Mouse (Mus musculus): ENCODE results near the gene Ccdc137.
"Not testable (repeated sequence)": the region's sequence is repeated elsewhere in the genome, so short reads cannot be mapped to it uniquely, and the experiment has no call there.

The Ccdc137 gene

DNA sequence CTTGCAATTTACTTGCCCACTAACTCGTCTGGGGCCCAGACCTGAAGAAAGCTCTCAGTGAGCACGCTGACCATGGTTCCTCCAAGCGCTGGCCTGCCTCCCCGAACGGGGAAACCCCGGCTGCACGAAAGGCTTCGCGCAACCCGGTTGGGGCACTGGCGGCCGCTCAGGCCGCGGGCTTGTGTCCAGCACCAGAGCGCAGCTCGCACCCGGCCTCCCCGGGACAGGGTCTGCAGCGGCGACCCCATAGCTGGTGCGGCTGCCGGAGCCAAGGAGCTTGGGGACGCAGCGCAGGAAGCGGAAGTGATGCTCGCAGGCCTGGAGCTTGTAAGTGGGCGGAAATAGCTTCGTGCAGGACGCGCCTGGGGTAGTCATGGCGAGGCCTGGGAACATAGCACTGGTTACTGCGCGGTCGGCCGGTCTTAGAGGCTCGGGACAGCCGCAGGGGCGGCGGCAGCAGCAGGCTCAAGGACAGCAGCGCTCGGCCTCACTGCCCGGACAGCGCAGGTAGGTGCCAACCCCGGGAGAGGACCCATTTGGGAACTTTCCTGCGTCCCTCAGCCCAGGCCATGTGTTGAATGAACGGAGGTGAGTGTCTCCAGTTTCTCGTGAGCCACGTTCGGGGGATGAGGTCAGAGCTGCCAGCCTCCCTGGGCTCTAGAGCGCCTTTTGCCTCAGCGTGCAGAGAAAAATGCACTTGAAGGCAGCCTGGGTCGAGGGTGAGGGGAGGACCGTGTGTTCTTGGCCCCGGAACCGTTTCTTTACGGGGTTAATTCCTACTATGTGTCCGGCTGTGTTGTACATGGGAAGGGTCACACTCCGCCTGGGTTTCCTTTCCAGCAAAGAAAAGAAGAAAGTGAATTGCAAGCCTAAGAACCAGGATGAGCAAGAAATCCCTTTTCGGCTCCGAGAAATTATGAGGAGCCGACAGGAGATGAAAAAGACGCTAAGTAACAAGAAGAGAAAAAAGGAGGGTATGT, at the start of gene Ccdc137, which contains the start of gene Oxld1:
Gene Ccdc137, plus strand, starts transcription at position 344 of the 980 bp plus-strand sequence.
Gene Oxld1, minus strand, starts transcription at position 297 of the 980 bp plus-strand sequence.
- peak; percentile 92 for DNase-seq (ENCODE audit: low spot score)

DNA sequence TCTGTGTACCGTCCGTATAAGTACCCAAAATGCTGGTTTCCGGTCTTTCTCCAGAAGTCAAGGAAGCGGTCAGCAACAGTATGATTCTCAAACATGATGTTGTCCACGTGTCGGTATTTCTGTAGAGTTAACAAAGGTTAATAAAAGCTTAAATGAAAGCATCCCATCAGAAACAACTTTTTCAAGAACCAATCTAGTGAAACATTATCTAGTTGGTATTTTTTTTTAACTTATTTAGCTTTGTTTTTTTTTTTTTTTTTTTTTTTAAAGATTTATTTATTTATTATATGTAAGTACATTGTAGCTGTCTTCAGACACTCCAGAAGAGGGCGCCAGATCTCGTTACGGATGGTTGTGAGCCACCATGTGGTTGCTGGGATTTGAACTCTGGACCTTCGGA, 44.3 kb upstream of the Ccdc137 start:
- DNase-seq (ENCODE audit: low spot score): not testable (repeated sequence)

DNA sequence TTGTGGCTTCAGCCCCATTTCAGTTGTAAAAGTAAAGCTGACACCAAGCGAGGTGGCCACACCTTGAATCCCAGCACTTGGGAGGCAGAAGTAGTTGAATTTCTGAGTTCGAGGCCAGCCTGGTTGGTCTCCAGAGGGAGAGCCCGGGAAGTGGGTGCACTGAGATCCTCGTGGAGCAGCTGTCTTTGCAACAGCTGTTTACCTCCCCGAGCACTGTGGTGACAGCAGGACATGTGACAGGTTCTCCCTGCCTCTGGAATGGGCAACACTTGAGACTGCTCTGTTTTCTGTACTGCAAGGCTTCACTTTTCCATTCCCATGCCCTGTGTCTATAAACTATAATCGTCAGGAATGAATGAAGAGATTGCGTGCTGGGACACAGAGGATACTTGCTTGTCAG, 40.1 kb upstream of the Ccdc137 start:
- DNase-seq (ENCODE audit: low spot score): no peak

DNA sequence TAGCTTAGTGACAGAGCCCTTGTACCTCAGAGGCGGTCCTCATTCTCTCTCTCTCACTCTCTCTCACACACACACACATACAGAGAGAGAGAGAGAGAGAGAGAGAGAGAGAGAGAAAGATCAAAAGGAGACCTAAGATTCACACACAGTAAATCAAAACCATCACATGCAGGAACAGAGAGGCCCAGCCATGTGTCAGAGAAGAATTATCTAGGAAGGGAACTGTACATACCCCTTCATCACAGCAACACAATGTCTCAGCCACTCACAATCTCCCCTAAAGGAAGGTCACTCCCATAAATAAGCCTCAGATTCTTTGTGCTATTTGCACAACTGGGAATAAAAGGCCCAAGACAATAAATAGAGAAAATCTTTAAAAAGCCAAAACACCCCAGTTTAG, 39.3 kb upstream of the Ccdc137 start:
- DNase-seq (ENCODE audit: low spot score): no peak

DNA sequence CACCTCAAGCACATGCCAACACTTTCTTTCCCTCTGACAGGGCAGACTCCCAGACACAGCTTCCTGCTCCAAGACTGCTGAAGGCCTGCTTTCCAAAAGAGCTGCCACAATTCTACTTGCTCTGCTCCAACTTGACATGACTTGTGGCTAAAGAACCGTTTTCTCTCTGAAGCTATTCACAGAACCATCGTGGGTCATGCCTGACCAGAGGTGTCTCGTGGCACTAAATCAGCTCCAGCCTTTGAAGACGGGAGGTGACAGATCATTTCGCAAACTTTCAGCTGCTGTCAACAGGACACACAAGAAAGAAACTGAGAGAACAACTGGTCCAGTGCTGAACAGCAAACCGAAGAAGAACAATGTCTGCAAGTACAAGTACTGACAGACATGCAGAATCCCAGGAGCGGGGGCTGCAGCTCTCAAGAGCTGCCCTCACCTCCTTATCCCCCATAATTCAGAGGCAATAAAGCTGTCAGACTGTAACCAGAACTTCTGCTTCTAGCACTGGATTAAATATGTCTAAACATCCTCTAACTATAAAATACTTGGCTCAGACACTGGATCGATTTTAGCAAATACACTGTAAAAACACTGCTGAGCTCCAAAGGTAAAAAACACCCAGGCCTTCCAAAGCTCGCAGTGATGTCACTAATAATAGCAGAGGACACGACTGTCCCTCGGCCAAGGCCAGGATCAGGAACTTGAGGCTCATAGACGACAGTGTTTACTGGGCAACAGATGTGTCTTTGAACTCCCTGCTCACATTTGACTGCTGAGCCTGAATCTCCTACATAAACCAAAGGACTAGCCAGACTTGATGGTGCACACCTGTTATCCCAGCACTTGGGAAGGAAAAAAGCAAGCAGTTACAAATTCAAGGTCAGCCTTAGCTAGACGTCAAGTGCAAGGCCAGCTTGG, 35.0 kb upstream of the Ccdc137 start:
- no peak for DNase-seq (ENCODE audit: low spot score)

DNA sequence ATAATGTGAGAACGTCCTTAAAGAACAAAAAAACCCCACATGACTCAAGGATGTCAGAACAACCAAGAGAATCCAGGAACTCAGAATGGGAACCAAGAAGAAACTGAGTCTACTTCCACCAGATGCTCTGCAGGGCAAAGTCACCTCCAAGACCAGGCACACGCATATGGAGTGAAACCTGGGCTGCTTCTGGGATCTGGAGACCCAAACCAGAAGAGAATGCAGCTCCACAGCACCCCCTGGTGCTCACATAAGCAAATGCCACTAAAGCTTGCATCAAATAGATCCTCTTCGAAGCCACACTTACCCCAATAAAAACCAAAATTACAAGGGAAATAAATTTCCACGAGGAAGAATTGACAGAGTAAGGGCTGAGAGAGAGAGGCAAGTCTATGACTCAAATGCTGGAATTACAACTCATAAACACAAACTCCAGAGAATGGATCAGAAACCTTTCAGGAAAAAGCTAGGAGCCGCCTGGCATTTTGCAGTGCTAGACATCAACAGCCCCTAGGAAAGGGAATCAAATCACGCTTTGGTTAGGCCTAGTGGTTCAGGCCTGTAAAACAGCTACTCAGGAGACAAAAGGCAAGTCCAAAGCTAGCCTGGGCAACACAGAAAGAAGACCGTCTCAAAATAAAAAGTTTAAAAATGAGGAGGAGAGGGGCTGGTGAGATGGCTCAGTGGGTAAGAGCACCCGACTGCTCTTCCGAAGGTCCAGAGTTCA, 34.2 kb upstream of the Ccdc137 start:
- DNase-seq (ENCODE audit: low spot score): peak; percentile 83

DNA sequence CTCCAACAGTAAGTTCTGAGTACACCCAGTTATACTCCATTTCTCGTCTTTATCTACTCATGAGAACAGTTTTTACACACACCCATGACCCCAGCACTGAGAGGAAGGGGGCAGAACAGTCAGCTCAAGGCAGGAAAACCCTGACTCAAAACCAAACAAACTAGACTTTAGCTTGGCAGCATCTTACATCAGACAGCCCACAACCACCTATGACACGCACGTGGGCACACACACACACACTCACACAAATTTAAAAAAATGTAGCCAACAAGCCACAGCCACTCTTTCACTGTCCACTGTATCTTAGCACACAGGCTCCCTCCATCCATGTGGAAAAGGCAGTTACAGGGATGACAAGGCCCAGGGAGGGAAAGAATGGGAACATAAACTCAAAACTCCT, 31.2 kb upstream of the Ccdc137 start:
- DNase-seq (ENCODE audit: low spot score): no peak

DNA sequence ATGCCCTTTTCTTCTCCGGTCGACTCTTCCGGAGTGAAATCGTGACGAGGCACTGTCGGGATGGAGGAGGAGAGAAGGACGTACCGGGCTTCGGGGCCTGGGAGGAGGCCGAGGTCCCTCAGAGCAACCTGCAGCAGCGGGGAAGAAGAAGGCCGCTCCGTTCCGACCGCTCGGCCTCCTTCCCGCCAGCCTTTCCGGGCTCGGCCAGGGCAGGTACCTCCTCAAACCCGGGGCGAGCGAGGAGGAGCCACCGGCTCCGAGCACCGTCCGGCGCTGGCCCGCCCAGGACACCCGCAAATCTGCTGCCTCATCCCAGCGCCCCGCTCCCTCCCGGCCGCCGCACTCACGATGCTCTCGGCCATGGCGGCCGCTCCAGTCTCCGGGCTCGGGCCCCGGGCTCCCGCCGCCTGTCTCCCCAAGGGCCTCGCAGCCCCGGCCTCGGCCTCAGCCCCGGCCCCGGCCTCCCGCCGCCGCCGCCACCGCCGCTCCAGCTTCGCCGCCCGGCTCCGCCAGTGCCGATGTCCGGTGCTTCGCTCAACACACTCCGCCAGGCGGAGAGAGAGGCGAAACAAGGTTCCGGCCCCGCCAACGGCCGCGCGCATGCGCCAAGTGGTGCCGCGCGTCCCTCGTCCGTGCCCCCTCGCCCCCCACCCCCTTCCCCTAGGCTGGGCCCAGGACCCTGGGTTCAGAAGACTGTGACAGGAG, 20.6 kb upstream of the Ccdc137 start, which contains the start of gene Nploc4:
Gene Nploc4, minus strand, starts transcription at position 557 of the 705 bp plus-strand sequence.
- peak; percentile 93 for DNase-seq (ENCODE audit: low spot score)

DNA sequence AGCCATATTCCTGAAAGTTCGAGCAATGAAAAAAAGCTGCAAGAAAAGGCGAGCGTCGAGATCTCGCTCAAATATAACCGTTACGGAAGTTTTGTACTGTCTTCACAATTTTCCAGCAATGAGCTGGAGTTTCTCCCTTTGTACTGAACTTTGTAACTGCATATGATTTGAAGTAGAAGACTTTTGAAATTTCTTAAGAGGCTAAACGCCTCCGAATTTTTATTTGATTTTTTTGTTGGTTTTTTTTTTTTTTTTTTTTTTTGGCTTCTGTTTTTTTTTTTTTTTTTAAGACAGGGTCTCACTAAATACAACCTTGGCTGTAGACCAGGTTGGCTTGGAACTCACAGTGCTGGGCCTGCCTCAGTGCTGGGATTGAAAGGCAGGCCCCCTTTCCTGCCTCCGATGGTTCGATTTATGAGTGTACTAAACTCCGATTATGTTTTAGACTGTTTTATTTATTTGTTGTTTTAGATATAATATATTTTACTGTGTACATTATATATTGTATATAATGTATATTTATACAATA, 20.0 kb upstream of the Ccdc137 start:
- no peak for DNase-seq (ENCODE audit: low spot score)

DNA sequence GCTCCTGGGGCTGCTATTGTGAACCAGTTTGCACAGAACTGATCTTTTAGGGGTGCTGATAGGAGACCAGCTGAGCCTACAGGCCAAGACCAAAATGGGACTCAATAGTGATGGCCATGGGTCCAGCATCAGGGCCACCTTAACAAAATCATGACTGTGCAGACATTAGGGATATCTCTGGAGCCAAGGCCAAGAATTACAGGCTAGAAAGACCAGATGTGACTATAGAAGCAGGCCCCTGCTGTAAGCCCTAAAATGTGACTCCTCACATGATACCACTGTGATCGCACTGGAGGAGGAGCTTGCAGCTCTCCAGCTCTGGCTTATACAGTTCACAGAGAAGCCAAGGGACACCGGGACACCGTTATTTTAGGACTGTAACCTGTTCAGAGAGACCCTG, 15.6 kb upstream of the Ccdc137 start, which contains the start of gene Tspan10:
Gene Tspan10, plus strand, starts transcription at position 301 of the 400 bp plus-strand sequence.
- no peak for DNase-seq (ENCODE audit: low spot score)

DNA sequence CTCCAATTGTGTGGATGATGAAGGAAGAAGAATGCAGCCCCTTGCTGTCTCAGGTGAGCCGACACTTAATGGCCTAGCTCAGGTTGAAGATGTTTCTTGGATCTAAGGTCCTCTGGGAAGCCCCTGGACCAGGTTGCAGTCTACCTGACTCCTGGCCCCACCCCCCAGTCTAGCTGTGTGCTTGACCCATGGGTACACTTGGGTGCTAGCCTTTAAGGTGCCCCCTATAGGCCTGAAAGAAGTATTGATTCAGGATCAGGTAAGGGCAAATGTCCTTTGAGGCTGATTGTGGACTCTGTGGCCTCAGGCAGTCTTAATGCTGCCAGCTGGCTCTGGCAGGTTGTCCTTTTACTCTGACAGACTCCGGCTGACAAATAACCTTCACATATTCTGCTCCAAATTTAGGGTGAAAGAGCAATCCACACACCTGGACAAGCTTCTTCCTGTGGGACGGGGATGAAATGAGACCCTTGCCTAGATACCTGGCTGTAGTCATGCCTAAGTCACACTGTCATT, 15.1 kb upstream of the Ccdc137 start:
- DNase-seq (ENCODE audit: low spot score): no peak

DNA sequence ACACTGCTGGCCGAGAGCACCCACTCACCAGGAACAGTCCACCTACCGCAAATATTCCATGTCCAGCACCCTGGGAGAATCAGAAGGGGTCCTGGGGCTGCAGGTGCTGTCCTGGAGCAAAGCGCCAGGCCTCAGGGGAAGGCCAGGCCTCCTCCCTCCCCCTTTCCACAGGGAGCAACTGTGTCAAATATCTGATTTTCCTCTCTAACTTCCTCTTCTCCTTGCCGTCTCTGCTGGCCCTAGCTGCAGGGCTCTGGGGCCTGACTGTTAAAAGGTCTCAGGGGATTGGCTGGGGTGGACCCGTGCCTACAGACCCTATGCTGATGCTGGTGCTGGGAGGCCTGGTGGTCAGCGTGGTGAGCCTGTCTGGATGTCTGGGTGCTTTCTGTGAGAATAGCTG, 13.8 kb upstream of the Ccdc137 start:
- DNase-seq (ENCODE audit: low spot score): no peak

DNA sequence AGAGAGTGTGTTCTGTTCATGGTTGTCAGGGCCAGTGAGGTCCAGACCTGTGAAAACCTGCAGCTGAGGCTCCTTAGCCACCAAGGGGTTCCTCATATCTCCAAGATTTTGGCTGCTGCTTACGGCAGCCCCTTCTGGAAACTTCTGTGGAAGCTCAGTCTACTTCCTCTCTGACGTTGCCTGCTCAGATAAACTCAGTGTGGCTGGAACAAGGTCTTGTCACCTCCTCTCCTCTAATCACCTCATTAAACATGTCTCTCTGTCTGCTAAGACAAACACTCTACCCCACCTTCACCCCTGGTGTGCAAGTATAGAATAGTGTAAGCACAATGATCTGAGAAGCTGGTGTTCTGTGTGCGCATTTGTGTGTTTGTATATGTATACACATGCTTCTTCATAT, 12.4 kb upstream of the Ccdc137 start:
- DNase-seq (ENCODE audit: low spot score): no peak

DNA sequence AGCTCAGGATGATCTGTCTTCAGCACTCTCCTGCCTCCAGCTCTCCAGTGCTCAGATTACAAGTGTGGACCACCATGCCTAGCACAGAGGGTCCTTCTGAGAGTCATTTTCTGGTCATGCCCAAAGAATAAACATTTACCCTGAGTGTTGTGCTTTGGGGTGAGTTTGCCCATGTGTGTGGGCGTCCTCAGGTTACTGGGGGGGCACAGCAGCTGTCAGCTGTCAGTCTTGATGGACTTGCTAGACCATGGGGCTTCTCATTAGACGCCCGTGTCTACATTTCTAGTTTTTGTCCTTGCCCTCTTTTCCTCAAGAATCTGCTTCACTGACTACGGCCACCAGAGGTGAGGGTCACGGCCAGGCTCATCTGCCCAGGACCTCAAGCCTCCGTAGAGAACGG, 10.7 kb upstream of the Ccdc137 start:
- DNase-seq (ENCODE audit: low spot score): no peak

DNA sequence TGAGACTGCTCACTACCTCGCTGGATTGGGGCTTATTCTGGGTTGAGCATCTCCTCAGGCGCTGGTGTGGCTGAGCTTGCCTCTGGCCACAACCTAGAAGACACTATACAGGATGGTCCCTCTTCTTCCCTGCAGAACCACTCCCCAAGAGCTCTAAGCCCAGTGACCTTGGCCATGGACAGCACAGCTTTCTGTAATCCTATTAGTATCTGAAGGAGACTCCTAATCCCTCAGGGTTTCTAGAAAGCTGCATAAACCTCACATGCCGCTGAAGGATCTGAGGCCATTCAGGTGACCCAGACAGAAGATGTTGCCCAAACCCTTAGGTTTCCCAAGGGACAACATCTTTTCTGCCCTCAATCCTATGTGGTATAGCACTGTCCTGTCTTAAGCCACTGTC, 5.7 kb upstream of the Ccdc137 start:
- no peak for DNase-seq (ENCODE audit: low spot score)

DNA sequence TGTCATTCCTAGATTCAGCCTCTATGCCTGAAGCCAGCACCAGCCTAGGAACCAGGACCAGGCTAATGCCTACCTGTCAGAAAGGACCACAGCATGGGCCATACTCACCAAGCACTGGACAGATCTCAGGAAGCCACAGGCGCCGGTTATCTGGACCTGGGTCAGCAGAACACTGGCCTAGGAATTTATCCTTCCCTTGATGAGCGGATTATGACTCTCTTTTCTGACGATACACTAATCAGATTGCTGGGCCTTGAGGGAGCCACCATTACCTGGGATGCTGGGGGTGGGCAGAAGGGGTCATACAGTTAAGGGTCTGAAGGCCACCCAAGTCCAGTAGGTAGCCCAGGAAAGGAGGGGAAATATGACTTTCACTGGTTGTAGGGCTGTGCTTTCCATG, 4.6 kb upstream of the Ccdc137 start, which contains the start of gene Pde6g:
Gene Pde6g, minus strand, starts transcription at position 195 of the 400 bp plus-strand sequence.
- DNase-seq (ENCODE audit: low spot score): no peak

DNA sequence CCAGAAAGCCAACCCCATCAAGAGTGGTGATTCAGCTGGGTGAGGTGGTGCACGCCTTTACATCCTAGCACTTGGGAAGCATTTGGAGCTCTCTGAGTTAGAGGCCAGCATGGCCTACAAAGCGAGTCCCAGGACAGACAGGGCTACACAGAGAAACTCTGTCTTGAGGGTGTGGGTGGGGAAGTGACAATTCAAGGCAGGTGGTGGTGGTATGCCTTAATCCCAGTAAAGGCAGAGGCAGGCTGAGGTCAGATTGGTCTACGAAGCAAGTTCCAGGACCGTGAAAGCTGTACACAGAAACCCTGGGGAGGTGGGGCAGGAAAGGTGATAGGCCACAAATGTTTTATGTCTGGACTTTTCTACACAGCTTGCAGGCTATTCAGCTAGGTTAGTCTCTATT, 3.0 kb upstream of the Ccdc137 start:
- DNase-seq (ENCODE audit: low spot score): no peak

DNA sequence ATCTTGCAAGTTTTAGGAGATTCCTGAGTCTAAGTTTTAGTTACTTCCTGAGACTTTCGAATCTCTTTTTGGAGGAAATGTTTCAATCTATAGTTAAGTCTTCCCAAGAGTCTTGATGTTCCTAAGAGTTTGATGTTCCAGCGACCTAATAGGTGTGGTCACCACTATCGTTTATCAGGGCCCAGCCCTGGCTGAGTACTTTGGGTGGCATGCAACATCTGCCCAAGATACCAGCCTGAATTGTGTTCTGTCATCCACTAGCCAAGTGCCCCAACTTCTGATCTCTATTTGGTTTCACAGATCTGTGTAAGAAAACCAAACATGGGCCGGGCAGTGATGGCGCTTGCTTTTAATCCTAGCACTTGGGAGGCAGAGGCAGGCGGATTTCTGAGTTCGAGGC, 2.5 kb upstream of the Ccdc137 start:
- no peak for DNase-seq (ENCODE audit: low spot score)

DNA sequence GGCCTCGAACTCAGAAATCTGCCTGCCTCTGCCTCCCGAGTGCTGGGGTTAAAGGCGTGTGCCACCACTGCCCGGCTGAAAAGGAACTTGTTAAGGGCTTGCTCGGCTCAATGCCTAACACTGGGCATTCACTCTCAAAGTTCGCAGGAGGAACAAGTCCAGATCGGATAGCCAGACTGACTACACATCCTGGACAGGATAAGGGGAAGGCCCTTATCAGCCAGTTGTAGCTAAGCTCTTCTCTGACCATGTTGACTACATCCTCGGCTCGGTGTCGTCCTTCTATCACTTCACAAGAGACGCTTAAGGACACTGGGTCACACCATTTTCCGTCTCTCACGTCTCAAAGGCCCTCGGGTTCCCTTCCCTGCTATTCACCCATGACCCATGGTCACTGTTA, 545 bp upstream of the Ccdc137 start:
- no peak for DNase-seq (ENCODE audit: low spot score)

DNA sequence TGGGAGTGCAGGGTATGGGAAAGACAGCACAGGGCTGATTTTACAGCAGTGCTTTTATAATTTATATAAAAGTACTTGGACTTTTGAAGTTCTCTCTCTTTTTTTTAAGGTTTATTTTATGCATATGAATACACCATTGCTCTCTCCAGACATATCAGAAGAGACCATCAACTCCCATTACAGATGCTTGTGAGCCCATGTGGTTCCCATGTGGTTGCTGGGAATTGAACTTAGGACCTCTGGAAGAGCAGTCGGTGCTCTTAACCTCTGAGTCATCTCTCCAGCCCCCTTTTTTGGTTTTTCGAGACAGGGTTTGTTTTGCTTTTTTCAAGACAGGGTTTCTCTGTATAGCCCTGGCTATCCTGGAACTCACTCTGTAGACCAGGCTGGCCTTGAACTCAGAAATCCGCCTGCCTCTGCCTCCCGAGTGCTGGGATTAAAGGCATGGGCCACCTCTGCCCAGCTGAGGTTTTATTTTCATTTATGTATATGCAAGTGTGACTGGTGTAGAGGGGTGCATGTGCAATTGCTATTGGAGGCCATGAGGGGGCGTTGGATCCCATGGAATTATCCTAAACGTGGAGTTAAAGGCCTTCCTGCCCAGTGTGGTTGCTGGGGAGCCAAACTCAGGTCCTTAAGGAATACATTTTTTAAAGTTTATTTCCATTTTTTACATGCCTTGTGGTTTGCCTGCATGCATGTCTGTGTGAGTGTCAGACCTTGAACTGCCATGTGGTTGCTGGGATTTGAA, 1.1 kb downstream of the Ccdc137 start:
- DNase-seq (ENCODE audit: low spot score): no peak
